Mouse (Mus musculus) adrenal gland, postnatal 14 days (tissue): ENCODE data around the gene Igfals. TPM values are rescaled to one million over a fixed set of nuclear protein-coding genes. Genes with fewer than 3 reads are reported as not detected.

ENCODE experiments used
- DNase-seq: peaks from one replicate; pipeline ENCODE4 v3.0.0; 2021; ENCODE audit warnings: mixed read lengths
- total RNA-seq: library from RNA; stranded (reverse); gene quantifications from 2 replicates; pipeline ENCODE4 v1.2.3, GENCODE M21; 2021

The Igfals gene
- total RNA-seq, 1 experiment from 2014 or later = 12.2 TPM

GRCm38 (mm10) chr17:24894061-24894994 lies 28.5 kb downstream of the Igfals start:
- peak; percentile 57 for DNase-seq

GRCm38 (mm10) chr17:24894995-24895547 lies 29.3 kb downstream of the Igfals start, which contains the start of the genes Eme2 and Mrps34:
TSS of gene Eme2 (minus strand) at chr17:24895087.
TSS of gene Mrps34 (plus strand) at chr17:24895116.
- peak; percentile 92 for DNase-seq

- DNase-seq = peak; percentile 82
Measured at GRCm38 (mm10) chr17:24895571-24896240, 29.9 kb downstream of the Igfals start.

- peak; percentile 91 for DNase-seq
Measured at GRCm38 (mm10) chr17:24896241-24896992, 30.6 kb downstream of the Igfals start, which contains the start of gene Nme3. TSS of gene Nme3 (plus strand) at chr17:24896500.

- no peak for DNase-seq
Measured at GRCm38 (mm10) chr17:24896993-24897269, 31.1 kb downstream of the Igfals start.

GRCm38 (mm10) chr17:24897600-24897999 lies 31.8 kb downstream of the Igfals start:
- peak; percentile 65 for DNase-seq

- peak; percentile 25 for DNase-seq
Measured at GRCm38 (mm10) chr17:24898041-24898854, 32.5 kb downstream of the Igfals start.

- DNase-seq = peak; percentile 32
Measured at GRCm38 (mm10) chr17:24899153-24899552, 33.4 kb downstream of the Igfals start.

GRCm38 (mm10) chr17:24900014-24900413 lies 34.2 kb downstream of the Igfals start:
- no peak for DNase-seq

GRCm38 (mm10) chr17:24902124-24902523 lies 36.3 kb downstream of the Igfals start:
- DNase-seq = no peak

- DNase-seq = peak; percentile 76
Measured at GRCm38 (mm10) chr17:24902671-24903474, 37.1 kb downstream of the Igfals start.

GRCm38 (mm10) chr17:24903767-24904166 lies 38.0 kb downstream of the Igfals start:
- DNase-seq = no peak

GRCm38 (mm10) chr17:24907591-24907990 lies 41.8 kb downstream of the Igfals start:
- peak; percentile 89 for DNase-seq

GRCm38 (mm10) chr17:24913984-24914383 lies 48.2 kb downstream of the Igfals start:
- DNase-seq = no peak

- no peak for DNase-seq
Measured at GRCm38 (mm10) chr17:24923246-24923645, 57.4 kb downstream of the Igfals start.

- peak; percentile 69 for DNase-seq
Measured at GRCm38 (mm10) chr17:24929506-24929905, 63.7 kb downstream of the Igfals start.
